Mouse (Mus musculus) limb, embryonic 14.5 days (tissue): ENCODE measurements around the gene Gm960. TPM values are rescaled to one million over a fixed set of nuclear protein-coding genes. Genes with fewer than 3 reads are reported as not detected.

Source experiments
- ATAC-seq: fragments of 200-750 bp; cut with Nextera tagmentation; 2 replicates; pipeline ENCODE4 v1.8.0; 2017; ENCODE audit warnings: low read depth, moderate number of reproducible peaks, moderate TSS enrichment; ENCODE audit not compliant: low FRiP score
- DNase-seq: peaks from one replicate; pipeline ENCODE4 v3.0.0-alpha.2; 2015; ENCODE audit warnings: low spot score
- H3K27ac ChIP-seq: fragments of 300-500 bp; sonication (generic); replicated peaks from 2 replicates; pipeline ENCODE4 v1.5.1; 2014; ENCODE audit warnings: low read depth, mild to moderate bottlenecking, low read length, moderate library complexity, mixed read lengths
- H3K27me3 ChIP-seq: fragments of 300-500 bp; sonication (generic); 2 replicates; pipeline ENCODE4 v1.6.1; 2014; ENCODE audit warnings: low read length, mixed read lengths; ENCODE audit not compliant: control insufficient read depth, insufficient read depth
- H3K36me3 ChIP-seq: fragments of 300-500 bp; sonication (generic); 2 replicates; pipeline ENCODE4 v1.6.1; 2014; ENCODE audit warnings: mild to moderate bottlenecking, low read length, moderate library complexity, mixed read lengths; ENCODE audit not compliant: control insufficient read depth, insufficient read depth
- H3K4me1 ChIP-seq: fragments of 300-500 bp; sonication (generic); 2 replicates; pipeline ENCODE4 v1.6.1; 2014; ENCODE audit warnings: antibody characterized with exemption, low read length, mixed read lengths; ENCODE audit not compliant: control insufficient read depth, insufficient read depth
- H3K4me2 ChIP-seq: fragments of 300-500 bp; sonication (generic); replicated peaks from 2 replicates; pipeline ENCODE4 v1.6.1; 2014; ENCODE audit warnings: low read depth, mild to moderate bottlenecking, low read length, moderate library complexity; ENCODE audit not compliant: severe bottlenecking
- H3K4me3 ChIP-seq: fragments of 300-500 bp; sonication (generic); replicated peaks from 2 replicates; pipeline ENCODE4 v1.5.1; 2014; ENCODE audit warnings: low read length
- H3K9ac ChIP-seq: fragments of 300-500 bp; sonication (generic); 2 replicates; pipeline ENCODE4 v1.6.1; 2014; ENCODE audit warnings: mild to moderate bottlenecking, low read depth, low read length, moderate library complexity; ENCODE audit not compliant: severe bottlenecking
- H3K9me3 ChIP-seq: fragments of 300-500 bp; sonication (generic); 2 replicates; pipeline ENCODE4 v1.6.1; 2016; ENCODE audit warnings: low read length; ENCODE audit not compliant: control insufficient read depth
- POLR2A ChIP-seq: fragments of 200-500 bp; IDR thresholded peaks from 2 replicates; pipeline ENCODE4 v1.8.0; 2012; ENCODE audit warnings: inconsistent platforms, mild to moderate bottlenecking, moderate library complexity, borderline replicate concordance; ENCODE audit not compliant: insufficient read depth, insufficient read length; ENCODE audit errors: extremely low read depth
- WGBS: fragments of 180-500 bp; shearing (Covaris S2); extraction: QIAGEN DNeasy Blood & Tissue Kit; methylation state at CpG from one replicate; pipeline ENCODE4 v1.1.7; 2014; 5-methylcytosine and 5-hydroxymethylcytosine counted together
- polyA plus RNA-seq, 2 experiments: library from polyadenylated mRNA; depleted of rRNA in 1 of 2; stranded (reverse) in 1 of 2; unstranded in 1 of 2; fragments of >200 nt; fragmentation: Nextera tagmentation in 1 of 2; extraction: Ambion mirVana in 1 of 2; gene quantifications; 2 replicates each; pipeline versions ENCODE4 v1.2.1 to v1.2.3; 2012 to 2014

The Gm960 gene
- polyA plus RNA-seq, 2 experiments = 1.4 to 3.1 TPM

- no peak overlapping the region for H3K27ac ChIP-seq
- peaks cover 2% of the 10 kb centered on the region; the same call in 1 of the 2 replicates for H3K27me3 ChIP-seq
- TF ChIP-seq POLR2A = no peak
- H3K36me3 ChIP-seq = no peaks in the 10 kb centered on the region
- no peaks in the 10 kb centered on the region for H3K9me3 ChIP-seq
- ATAC-seq (no peak), DNase-seq (no peak)
- WGBS = 24% methylated on average over 5 of the region's 5 CpGs
- no peak overlapping the region for H3K4me3 ChIP-seq
- H3K9ac ChIP-seq = no peak overlapping the region
- H3K4me1 ChIP-seq = 0 out of 2 replicates have a peak, but pooled peaks cover 4% of the 10 kb centered on the region
- no peak overlapping the region for H3K4me2 ChIP-seq
These were observed 20.9 kb upstream of the Gm960 start for GRCm38 (mm10) chr19:4719351-4719764.

DNA sequence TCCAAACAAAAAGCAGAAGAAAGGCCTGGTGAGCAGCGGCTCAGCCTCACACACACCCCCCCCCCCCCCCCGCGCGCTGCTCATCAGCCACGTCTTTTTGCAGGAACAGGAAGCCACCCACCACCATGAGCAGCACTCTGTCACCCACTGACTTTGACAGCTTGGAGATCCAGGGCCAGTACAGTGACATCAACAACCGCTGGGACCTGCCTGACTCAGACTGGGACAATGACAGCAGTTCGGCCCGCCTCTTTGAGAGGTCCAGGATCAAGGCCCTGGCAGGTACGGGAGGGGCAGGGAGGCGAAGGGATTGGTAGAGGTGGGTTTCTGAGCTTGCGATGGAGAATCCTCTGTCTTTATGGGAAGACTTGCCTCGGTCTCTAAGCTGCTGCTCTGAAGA, 20.2 kb upstream of the Gm960 start:
- no peak for ATAC-seq
- no peak for DNase-seq
- no peak for TF ChIP-seq POLR2A
- WGBS = 40% methylated on average over 9 of the region's 12 CpGs
- no peak overlapping the region for H3K4me3 ChIP-seq
- no peak overlapping the region for H3K4me2 ChIP-seq
- peaks cover 8% of the 10 kb centered on the region for H3K27me3 ChIP-seq
- no peak overlapping the region for H3K9ac ChIP-seq
- H3K4me1 ChIP-seq = 0 out of 2 replicates have a peak, but pooled peaks cover 4% of the 10 kb centered on the region
- no peak overlapping the region for H3K27ac ChIP-seq
- H3K36me3 ChIP-seq = no peaks in the 10 kb centered on the region
- H3K9me3 ChIP-seq = no peaks in the 10 kb centered on the region

DNA sequence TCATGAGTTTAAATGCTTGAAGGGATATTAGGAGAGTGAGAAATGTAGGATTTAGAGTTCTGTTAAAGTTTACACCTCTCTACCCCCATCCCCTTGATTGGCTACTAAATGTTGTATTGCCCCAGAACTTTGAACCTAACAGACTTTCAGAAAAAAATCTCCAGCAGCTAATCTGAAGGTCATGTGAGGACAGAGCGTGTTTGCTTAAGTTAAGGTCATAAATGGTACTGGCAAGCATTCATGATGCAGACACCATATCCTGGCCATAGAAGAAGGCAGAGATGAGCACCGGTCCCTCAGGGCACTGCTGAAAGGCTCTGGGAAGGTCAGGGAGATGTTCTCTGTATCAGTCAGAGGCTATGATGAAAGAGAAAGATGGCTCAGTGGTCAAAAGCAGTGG, 18.8 kb upstream of the Gm960 start:
- no peak overlapping the region for H3K9ac ChIP-seq
- no peak for ATAC-seq
- no peaks in the 10 kb centered on the region for H3K36me3 ChIP-seq
- no peaks in the 10 kb centered on the region for H3K9me3 ChIP-seq
- no peak for TF ChIP-seq POLR2A
- H3K27ac ChIP-seq = no peak overlapping the region
- H3K4me1 ChIP-seq = 0 out of 2 replicates have a peak, but pooled peaks cover 4% of the 10 kb centered on the region
- no peak for DNase-seq
- no peak overlapping the region for H3K4me2 ChIP-seq
- no peak overlapping the region for H3K4me3 ChIP-seq
- 96% methylated on average over 2 of the region's 2 CpGs for WGBS
- peaks cover 23% of the 10 kb centered on the region for H3K27me3 ChIP-seq

DNA sequence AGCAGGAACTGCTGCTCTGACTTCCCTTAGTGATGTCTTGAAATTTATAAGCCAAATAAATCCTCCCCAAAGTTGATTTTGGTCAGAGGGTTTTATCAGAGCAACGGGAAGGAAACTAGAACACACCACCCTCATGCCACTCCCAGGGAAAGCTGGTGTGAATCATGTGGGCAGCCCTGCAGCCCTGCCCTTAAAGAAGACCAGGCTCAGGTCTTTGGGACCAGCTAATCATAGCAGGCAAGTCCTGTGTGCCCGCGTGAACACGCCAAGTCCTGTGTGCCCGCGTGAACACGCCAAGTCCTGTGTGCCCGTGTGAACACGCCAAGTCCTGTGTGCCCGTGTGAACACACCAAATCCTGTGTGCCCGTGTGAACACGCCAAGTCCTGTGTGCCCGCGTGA, 18.3 kb upstream of the Gm960 start:
- H3K9ac ChIP-seq = no peak overlapping the region
- TF ChIP-seq POLR2A = no peak
- DNase-seq (no peak), ATAC-seq (no peak)
- H3K27me3 ChIP-seq = peaks cover 27% of the 10 kb centered on the region
- H3K4me2 ChIP-seq = no peak overlapping the region
- no peaks in the 10 kb centered on the region for H3K36me3 ChIP-seq
- H3K4me3 ChIP-seq = no peak overlapping the region
- H3K27ac ChIP-seq = no peak overlapping the region
- peaks cover 5% of the 10 kb centered on the region; the same call in 1 of the 2 replicates for H3K4me1 ChIP-seq
- WGBS = 96% methylated on average over 14 of the region's 14 CpGs
- H3K9me3 ChIP-seq = no peaks in the 10 kb centered on the region

- DNase-seq (no peak), ATAC-seq (no peak)
- Histone ChIP-seq H3K27ac (no peak overlapping the region), H3K9ac (no peak overlapping the region), H3K4me3 (no peak overlapping the region), H3K4me1 (peaks cover 4% of the 10 kb centered on the region; the same call in 1 of the 2 replicates), H3K9me3 (no peaks in the 10 kb centered on the region), H3K4me2 (no peak overlapping the region), H3K36me3 (no peaks in the 10 kb centered on the region), H3K27me3 (peaks cover 48% of the 10 kb centered on the region)
- 36% methylated on average over 3 of the region's 3 CpGs for WGBS
- no peak for TF ChIP-seq POLR2A
These were observed 15.4 kb upstream of the Gm960 start for GRCm38 (mm10) chr19:4713886-4714285.
